Mouse (Mus musculus): ENCODE data around the gene Phgr1. TPM values are rescaled to one million over a fixed set of nuclear protein-coding genes. Genes with fewer than 3 reads are reported as not detected.

Phgr1 gene
- polyA plus RNA-seq, 1 experiment, result 17.2 TPM

- Histone ChIP-seq H3K4me1 (peaks cover 17% of the 10 kb centered on the region), H3K9me3 (0 out of 2 replicates have a peak, but pooled peaks cover 5% of the 10 kb centered on the region), H3K4me3 (replicated peaks) (peak overlapping the region; percentile 79), H3K36me3 (replicated peaks; ENCODE audit: low read length) (no peaks in the 10 kb centered on the region), H3K27me3 (replicated peaks) (peaks cover 93% of the 10 kb centered on the region)
- no peak for TF ChIP-seq GATA1 (IDR thresholded peaks at IDR 0.05; ENCODE audit: borderline replicate concordance, low read length)
- no peak for TF ChIP-seq FLI1 (IDR thresholded peaks at IDR 0.05; ENCODE audit: low read length)
These were observed 17.6 kb downstream of the Phgr1 start for GRCm38 (mm10) chr2:118790221-118790550.

- Histone ChIP-seq H3K4me3 (replicated peaks) (peak overlapping the region; percentile 79), H3K4me1 (peaks cover 17% of the 10 kb centered on the region), H3K9me3 (0 out of 2 replicates have a peak, but pooled peaks cover 5% of the 10 kb centered on the region), H3K27me3 (replicated peaks) (peaks cover 91% of the 10 kb centered on the region), H3K36me3 (replicated peaks; ENCODE audit: low read length) (no peaks in the 10 kb centered on the region)
- TF ChIP-seq GATA1 (IDR thresholded peaks at IDR 0.05; ENCODE audit: borderline replicate concordance, low read length), result no peak
- no peak for TF ChIP-seq FLI1 (IDR thresholded peaks at IDR 0.05; ENCODE audit: low read length)
These were observed 18.3 kb downstream of the Phgr1 start for GRCm38 (mm10) chr2:118790551-118791525.

- peaks cover 17% of the 10 kb centered on the region for H3K4me1 ChIP-seq
- peaks cover 93% of the 10 kb centered on the region for H3K27me3 ChIP-seq (replicated peaks)
- H3K36me3 ChIP-seq (replicated peaks; ENCODE audit: low read length), result no peaks in the 10 kb centered on the region
- H3K4me3 ChIP-seq (replicated peaks), result no peak overlapping the region
- 0 out of 2 replicates have a peak, but pooled peaks cover 5% of the 10 kb centered on the region for H3K9me3 ChIP-seq
- TF ChIP-seq GATA1 (IDR thresholded peaks at IDR 0.05; ENCODE audit: borderline replicate concordance, low read length), result no peak
- TF ChIP-seq FLI1 (IDR thresholded peaks at IDR 0.05; ENCODE audit: low read length), result no peak
These were observed 19.2 kb downstream of the Phgr1 start for GRCm38 (mm10) chr2:118791591-118792258.

GRCm38 (mm10) chr2:118792259-118792613, 19.7 kb downstream of the Phgr1 start:
- Histone ChIP-seq H3K9me3 (0 out of 2 replicates have a peak, but pooled peaks cover 5% of the 10 kb centered on the region), H3K27me3 (replicated peaks) (peaks cover 92% of the 10 kb centered on the region), H3K4me1 (peaks cover 17% of the 10 kb centered on the region), H3K36me3 (replicated peaks; ENCODE audit: low read length) (no peaks in the 10 kb centered on the region), H3K4me3 (replicated peaks) (no peak overlapping the region)
- TF ChIP-seq GATA1 (IDR thresholded peaks at IDR 0.05; ENCODE audit: borderline replicate concordance, low read length) (no peak), FLI1 (IDR thresholded peaks at IDR 0.05; ENCODE audit: low read length) (no peak)

- TF ChIP-seq FLI1 (IDR thresholded peaks at IDR 0.05; ENCODE audit: low read length) (no peak), GATA1 (IDR thresholded peaks at IDR 0.05; ENCODE audit: borderline replicate concordance, low read length) (no peak)
- H3K36me3 ChIP-seq (replicated peaks; ENCODE audit: low read length), result no peaks in the 10 kb centered on the region
- peaks cover 17% of the 10 kb centered on the region for H3K4me1 ChIP-seq
- peaks cover 83% of the 10 kb centered on the region for H3K27me3 ChIP-seq (replicated peaks)
- peaks cover 11% of the 10 kb centered on the region for H3K9me3 ChIP-seq
- no peak overlapping the region for H3K4me3 ChIP-seq (replicated peaks)
These were observed 21.1 kb downstream of the Phgr1 start for GRCm38 (mm10) chr2:118793636-118794035.

GRCm38 (mm10) chr2:118802542-118803118, 30.1 kb downstream of the Phgr1 start:
- TF ChIP-seq FLI1 (IDR thresholded peaks at IDR 0.05; ENCODE audit: low read length) (no peak), GATA1 (IDR thresholded peaks at IDR 0.05; ENCODE audit: borderline replicate concordance, low read length) (no peak)
- Histone ChIP-seq H3K4me1 (peaks cover 22% of the 10 kb centered on the region), H3K9me3 (peaks cover 14% of the 10 kb centered on the region), H3K27me3 (replicated peaks) (peaks cover 5% of the 10 kb centered on the region), H3K4me3 (replicated peaks) (no peak overlapping the region), H3K36me3 (replicated peaks; ENCODE audit: low read length) (no peaks in the 10 kb centered on the region)

GRCm38 (mm10) chr2:118804474-118804873, 31.9 kb downstream of the Phgr1 start:
- TF ChIP-seq FLI1 (IDR thresholded peaks at IDR 0.05; ENCODE audit: low read length) (no peak), GATA1 (IDR thresholded peaks at IDR 0.05; ENCODE audit: borderline replicate concordance, low read length) (no peak)
- Histone ChIP-seq H3K36me3 (replicated peaks; ENCODE audit: low read length) (no peaks in the 10 kb centered on the region), H3K27me3 (replicated peaks) (peaks cover 3% of the 10 kb centered on the region), H3K9me3 (no peaks in the 10 kb centered on the region), H3K4me3 (replicated peaks) (peak overlapping the region; percentile 43), H3K4me1 (peaks cover 22% of the 10 kb centered on the region)

GRCm38 (mm10) chr2:118805137-118805536, 32.6 kb downstream of the Phgr1 start:
- no peak for TF ChIP-seq FLI1 (IDR thresholded peaks at IDR 0.05; ENCODE audit: low read length)
- Histone ChIP-seq H3K27me3 (replicated peaks) (peaks cover 3% of the 10 kb centered on the region), H3K36me3 (replicated peaks; ENCODE audit: low read length) (no peaks in the 10 kb centered on the region), H3K4me3 (replicated peaks) (peak overlapping the region; percentile 44), H3K4me1 (peaks cover 22% of the 10 kb centered on the region), H3K9me3 (no peaks in the 10 kb centered on the region)

- H3K9me3 ChIP-seq, result no peaks in the 10 kb centered on the region
- H3K4me3 ChIP-seq (replicated peaks), result no peak overlapping the region
- peaks cover 3% of the 10 kb centered on the region for H3K27me3 ChIP-seq (replicated peaks)
- H3K36me3 ChIP-seq (replicated peaks; ENCODE audit: low read length), result no peaks in the 10 kb centered on the region
- H3K4me1 ChIP-seq, result peaks cover 24% of the 10 kb centered on the region
- TF ChIP-seq GATA1 (IDR thresholded peaks at IDR 0.05; ENCODE audit: borderline replicate concordance, low read length) (no peak), FLI1 (IDR thresholded peaks at IDR 0.05; ENCODE audit: low read length) (no peak)
These were observed 33.2 kb downstream of the Phgr1 start for GRCm38 (mm10) chr2:118805756-118806155.
